Mouse (Mus musculus) frontal cortex, adult 2 months (tissue): ENCODE measurements around the gene Birc2. TPM values are rescaled to one million over a fixed set of nuclear protein-coding genes. Genes with fewer than 3 reads are reported as not detected.

ENCODE experiments used
- polyA plus RNA-seq: library from polyadenylated mRNA; depleted of rRNA; stranded (reverse); fragments of >200 nt; gene quantifications from 2 replicates; pipeline ENCODE4 v1.2.3, GENCODE M21; 2012; rRNA removed

Birc2 gene
- polyA plus RNA-seq, 1 experiment = 30.6 TPM

Other genes with a start within 250 kb of the Birc2 start
- gene Mmp20, start 208.8 kb downstream of the Birc2 start, polyA plus RNA-seq = not detected in 2 replicates
- not detected in 2 replicates for gene Mmp7, start 145.0 kb downstream of the Birc2 start, polyA plus RNA-seq
- gene Tmem123, start 73.0 kb downstream of the Birc2 start, polyA plus RNA-seq = 15.5 and 16.6 TPM in 2 replicates
- 2.4 and 3.5 TPM in 2 replicates for gene Birc3, start 36.1 kb upstream of the Birc2 start, polyA plus RNA-seq
- 15.4 and 18.8 TPM in 2 replicates for gene Yap1, start 167.5 kb upstream of the Birc2 start, polyA plus RNA-seq
- gene Cfap300, start 205.8 kb upstream of the Birc2 start, polyA plus RNA-seq = 7.5 and 8.0 TPM in 2 replicates